Mouse (Mus musculus) bone marrow, adult 2 months (tissue): ENCODE measurements around the gene Cnr1. TPM values are rescaled to one million over a fixed set of nuclear protein-coding genes. Genes with fewer than 3 reads are reported as not detected.

ENCODE experiments used
- H3K27ac ChIP-seq: fragments of 200-500 bp; 2 replicates; pipeline ENCODE4 v1.5.1; 2012; ENCODE audit warnings: low read depth, mild to moderate bottlenecking, control low read depth, inconsistent platforms, low read length; ENCODE audit not compliant: control insufficient read depth, poor library complexity, insufficient read depth
- H3K4me1 ChIP-seq: fragments of 200-500 bp; 2 replicates; pipeline ENCODE4 v1.6.1; 2011; ENCODE audit warnings: low read length; ENCODE audit not compliant: control insufficient read depth, insufficient read depth
- H3K4me3 ChIP-seq: fragments of 200-500 bp; replicated peaks from 2 replicates; pipeline ENCODE3; 2011; ENCODE audit warnings: mild to moderate bottlenecking, low read depth, low read length, control low read depth; ENCODE audit not compliant: control insufficient read depth
- CTCF ChIP-seq: fragments of 200-500 bp; IDR thresholded peaks from 2 replicates; pipeline ENCODE4 v1.5.1; 2011; ENCODE audit warnings: low read length, control low read depth; ENCODE audit not compliant: control insufficient read depth, insufficient read depth
- POLR2A ChIP-seq: fragments of 200-500 bp; IDR thresholded peaks from 2 replicates; pipeline ENCODE4 v1.6.1; 2011; ENCODE audit warnings: low read depth, mild to moderate bottlenecking, control low read depth, low read length, borderline replicate concordance; ENCODE audit not compliant: control insufficient read depth
- WGBS: fragments of 180-500 bp; shearing (Covaris S2); methylation state at CpG from one replicate; pipeline ENCODE4 v1.1.7; 2018; 5-methylcytosine and 5-hydroxymethylcytosine counted together
- polyA plus RNA-seq: library from polyadenylated mRNA; stranded (reverse); fragments of >200 nt; gene quantifications from 2 replicates; pipeline ENCODE4 v1.2.4, GENCODE M21; 2011; ENCODE audit warnings: low replicate concordance; ENCODE audit not compliant: missing spikeins, insufficient read depth, insufficient read length

Cnr1 gene
- polyA plus RNA-seq, 1 experiment = 1.3 TPM

GRCm38 (mm10) chr4:33957398-33957797 lies 33.0 kb downstream of the Cnr1 start:
- no peaks in the 10 kb centered on the region for H3K4me1 ChIP-seq
- H3K27ac ChIP-seq = no peak overlapping the region
- 56% methylated on average over 3 of the region's 3 CpGs for whole genome bisulfite sequencing
- no peak overlapping the region for H3K4me3 ChIP-seq
- no peak for TF ChIP-seq CTCF
- TF ChIP-seq POLR2A = no peak

GRCm38 (mm10) chr4:33958515-33958914 lies 34.1 kb downstream of the Cnr1 start:
- no peak for TF ChIP-seq POLR2A
- no peak for TF ChIP-seq CTCF
- Histone ChIP-seq H3K27ac (no peak overlapping the region), H3K4me3 (no peak overlapping the region), H3K4me1 (no peaks in the 10 kb centered on the region)
- WGBS = 69% methylated on average over 3 of the region's 3 CpGs

- no peak overlapping the region for H3K4me3 ChIP-seq
- WGBS = 79% methylated on average over 6 of the region's 6 CpGs
- no peak for TF ChIP-seq POLR2A
- no peak for TF ChIP-seq CTCF
- H3K27ac ChIP-seq = no peak overlapping the region
- no peaks in the 10 kb centered on the region for H3K4me1 ChIP-seq
Measured at GRCm38 (mm10) chr4:33959841-33960240, 35.4 kb downstream of the Cnr1 start.

- Histone ChIP-seq H3K4me3 (no peak overlapping the region), H3K27ac (no peak overlapping the region), H3K4me1 (no peaks in the 10 kb centered on the region)
- no peak for TF ChIP-seq POLR2A
- TF ChIP-seq CTCF = no peak
- WGBS = 80% methylated on average over 3 of the region's 3 CpGs
Measured at GRCm38 (mm10) chr4:33970726-33971125, 46.3 kb downstream of the Cnr1 start.

GRCm38 (mm10) chr4:33988466-33989089 lies 64.2 kb downstream of the Cnr1 start:
- no peak overlapping the region for H3K4me3 ChIP-seq
- H3K4me1 ChIP-seq = no peaks in the 10 kb centered on the region
- WGBS = 35% methylated on average over 5 of the region's 5 CpGs
- no peak for TF ChIP-seq POLR2A
- H3K27ac ChIP-seq = no peak overlapping the region

- WGBS = 63% methylated on average over 3 of the region's 3 CpGs
- no peaks in the 10 kb centered on the region for H3K4me1 ChIP-seq
- no peak overlapping the region for H3K4me3 ChIP-seq
- TF ChIP-seq POLR2A = no peak
- TF ChIP-seq CTCF = no peak
- no peak overlapping the region for H3K27ac ChIP-seq
Measured at GRCm38 (mm10) chr4:33992687-33993086, 68.3 kb downstream of the Cnr1 start.

- Histone ChIP-seq H3K27ac (no peak overlapping the region), H3K4me3 (no peak overlapping the region), H3K4me1 (no peaks in the 10 kb centered on the region)
- no peak for TF ChIP-seq POLR2A
Measured at GRCm38 (mm10) chr4:33996382-33996781, 72.0 kb downstream of the Cnr1 start.

Other genes starting within 250 kb of the Cnr1 start
- gene Spaca1, start 125.6 kb downstream of the Cnr1 start, polyA plus RNA-seq = 0.83 TPM in 1 of 2 replicates, not detected in the other